20 mouse cellular contexts compared by ENCODE assay signal in the genomic region with DNA sequence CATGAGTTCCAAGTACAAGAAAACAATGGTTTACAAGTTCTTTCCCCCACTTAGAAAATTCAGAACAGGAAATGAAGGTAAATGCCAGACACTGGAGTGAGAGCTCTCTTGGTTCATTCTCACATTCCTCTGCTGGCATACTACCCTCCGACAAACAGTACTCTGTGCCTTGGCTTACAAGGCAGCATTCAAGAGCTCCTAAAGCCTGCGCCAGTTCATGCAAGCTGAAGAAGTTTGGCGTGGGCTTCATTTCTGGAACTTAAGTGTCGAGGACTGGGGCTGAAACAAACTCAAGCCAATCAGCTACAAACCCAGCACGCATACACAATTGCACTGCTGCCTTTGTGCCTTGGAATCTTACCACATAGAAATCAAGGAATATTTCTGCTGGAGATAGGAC.
DNase-seq lines count a peak whose midpoint lies in the region; ATAC-seq lines count a peak whose summit lies in the region.
"Had no signal": no experiment of that assay in that cellular context is flagged by ENCODE, and none has a peak within 500 bp of the region (broad histone marks: within the 10 kb centered on the region; RNA-seq: fewer than 3 reads in every experiment).

No protein-coding gene starts in this region.

- H3K4me3 ChIP-seq in lung, embryonic 15.5 days, result no peak overlapping the region
- H3K4me3 ChIP-seq in neural tube, embryonic 13.5 days, result no peak overlapping the region
- H3K4me3 ChIP-seq: embryonic facial prominence, embryonic 12.5 days; erythroblast, embryonic 14.5 days; heart, embryonic 15.5 days; limb, embryonic 12.5 days; liver, embryonic 12.5 days; myocyte had no signal

- peaks cover 41% of the 10 kb centered on the region for H3K36me3 ChIP-seq in lung, embryonic 15.5 days
- H3K36me3 ChIP-seq in neural tube, embryonic 13.5 days, result peaks cover 84% of the 10 kb centered on the region

- no peak overlapping the region for H3K4me2 ChIP-seq in lung, embryonic 15.5 days
- no peak overlapping the region for H3K4me2 ChIP-seq in neural tube, embryonic 13.5 days
- H3K4me2 ChIP-seq: embryonic facial prominence, embryonic 12.5 days; heart, embryonic 15.5 days; limb, embryonic 12.5 days; liver, embryonic 12.5 days; lung, embryonic 14.5 days had no signal

- peak; percentile 33 to 36 for DNase-seq in frontal cortex, postnatal 36 days (ENCODE audit: low spot score in 2 of 2)
- no peak for DNase-seq in frontal cortex, postnatal 25 days (ENCODE audit: low spot score in 2 of 2)
- DNase-seq in lung, postnatal 10 days, result no peak
- no peak for DNase-seq in neural tube, embryonic 10.5 days (ENCODE audit: extremely low spot score, low spot score)
- no peak for DNase-seq in cerebellum, postnatal 4 days (ENCODE audit: low spot score in 2 of 2)
- no peak for DNase-seq in natural killer cell, adult 2 months (ENCODE audit: low spot score in 2 of 2)
- DNase-seq: cerebellum, adult 9-10 months; gastrocnemius, postnatal 25 days; lung, embryonic 14.5 days had no signal

- no peaks in the 10 kb centered on the region for H3K27me3 ChIP-seq in lung, embryonic 15.5 days
- no peaks in the 10 kb centered on the region for H3K27me3 ChIP-seq in neural tube, embryonic 13.5 days
- H3K27me3 ChIP-seq: CH12.LX; embryonic facial prominence, embryonic 12.5 days; heart, embryonic 15.5 days; limb, embryonic 12.5 days; liver, embryonic 12.5 days had no signal

- no peaks in the 10 kb centered on the region for H3K9me3 ChIP-seq in lung, embryonic 15.5 days
- H3K9me3 ChIP-seq in neural tube, embryonic 13.5 days, result no peaks in the 10 kb centered on the region
- H3K9me3 ChIP-seq: embryonic facial prominence, embryonic 12.5 days; heart, embryonic 15.5 days; liver, embryonic 12.5 days had no signal

- ATAC-seq in lung, embryonic 15.5 days (ENCODE audit: borderline replicate concordance, extremely low read depth, low FRiP score, low TSS enrichment), result no peak
- ATAC-seq in neural tube, embryonic 13.5 days (ENCODE audit: low read depth), result no peak
- ATAC-seq: intestine, postnatal 0 days; liver, embryonic 12.5 days had no signal

- 0 out of 2 replicates have a peak overlapping the region, but pooled peaks have one; percentile 20 for H3K27ac ChIP-seq in lung, embryonic 15.5 days
- 0 out of 2 replicates have a peak overlapping the region, but pooled peaks have one; percentile 9 for H3K27ac ChIP-seq in neural tube, embryonic 13.5 days (replicated peaks)
- H3K27ac ChIP-seq: embryonic facial prominence, embryonic 12.5 days; heart, embryonic 15.5 days; limb, embryonic 12.5 days; liver, embryonic 12.5 days; stomach, postnatal 0 days had no signal

- WGBS in lung, embryonic 15.5 days, result 75% methylated on average over 5 of the region's 5 CpGs
- 88% methylated on average over 5 of the region's 5 CpGs for WGBS in neural tube, embryonic 13.5 days

- H3K4me1 ChIP-seq in lung, embryonic 15.5 days, result no peaks in the 10 kb centered on the region
- no peaks in the 10 kb centered on the region for H3K4me1 ChIP-seq in neural tube, embryonic 13.5 days (replicated peaks)
- H3K4me1 ChIP-seq: embryonic facial prominence, embryonic 12.5 days; liver, embryonic 12.5 days had no signal

- H3K9ac ChIP-seq in lung, embryonic 15.5 days, result no peak overlapping the region
- H3K9ac ChIP-seq in neural tube, embryonic 13.5 days, result no peak overlapping the region
- H3K9ac ChIP-seq: embryonic facial prominence, embryonic 12.5 days; heart, embryonic 15.5 days; limb, embryonic 12.5 days; liver, embryonic 12.5 days; lung, embryonic 14.5 days had no signal

Comparison
In these comparisons a context has a peak if more than half of its experiments do, and no peak if none do; other contexts are left out.
1. DNase-seq: peak in frontal cortex, postnatal 36 days (2 of 2); none in frontal cortex, postnatal 25 days (0 of 2), lung, postnatal 10 days (single experiment), neural tube, embryonic 10.5 days (single experiment), cerebellum, postnatal 4 days (0 of 2) and natural killer cell, adult 2 months (0 of 2).